24 mouse cellular contexts compared by ENCODE assay signal in genomic region chr5:66784624-66785361, GRCm38 (mm10). TPM values are rescaled to one million over a fixed set of nuclear protein-coding genes. Genes with fewer than 3 reads are reported as not detected.
DNase-seq lines count a peak whose midpoint lies in the region; ATAC-seq lines count a peak whose summit lies in the region.
"Had no signal": no experiment of that assay in that cellular context is flagged by ENCODE, and none has a peak within 500 bp of the region (broad histone marks: within the 10 kb centered on the region; RNA-seq: fewer than 3 reads in every experiment).

No protein-coding gene starts in this region.

- H3K27me3 ChIP-seq in lung, embryonic 16.5 days (ENCODE audit: control insufficient read depth, insufficient read depth, low read depth, low read length): no peaks in the 10 kb centered on the region
- H3K27me3 ChIP-seq in midbrain, embryonic 14.5 days (ENCODE audit: control insufficient read depth, insufficient read depth, low read length): no peaks in the 10 kb centered on the region
- H3K27me3 ChIP-seq: embryonic facial prominence, embryonic 15.5 days; heart, embryonic 13.5 days; hindbrain, embryonic 12.5 days had no signal

- ATAC-seq in lung, embryonic 16.5 days (ENCODE audit: low read depth): peak; percentile 79
- ATAC-seq in midbrain, embryonic 14.5 days (ENCODE audit: low FRiP score, low TSS enrichment): no peak
- ATAC-seq: forebrain, embryonic 14.5 days; hindbrain, embryonic 16.5 days had no signal

- no peaks in the 10 kb centered on the region for H3K9me3 ChIP-seq in lung, embryonic 16.5 days (ENCODE audit: control insufficient read depth, low read length)
- H3K9me3 ChIP-seq in midbrain, embryonic 14.5 days (ENCODE audit: control insufficient read depth, low read length): no peaks in the 10 kb centered on the region
- H3K9me3 ChIP-seq: embryonic facial prominence, embryonic 15.5 days; heart, embryonic 13.5 days; hindbrain, embryonic 12.5 days had no signal

- no peaks in the 10 kb centered on the region for H3K36me3 ChIP-seq in lung, embryonic 16.5 days (ENCODE audit: control insufficient read depth, insufficient read depth, low read length)
- H3K36me3 ChIP-seq in midbrain, embryonic 14.5 days (ENCODE audit: control insufficient read depth, insufficient read depth, low read length): no peaks in the 10 kb centered on the region
- H3K36me3 ChIP-seq: embryonic facial prominence, embryonic 15.5 days; forebrain, embryonic 10.5 days; heart, embryonic 13.5 days; hindbrain, embryonic 12.5 days had no signal

- 39% methylated on average over 9 of the region's 9 CpGs for WGBS in lung, embryonic 16.5 days
- WGBS in midbrain, embryonic 14.5 days: 78% methylated on average over 9 of the region's 9 CpGs

- H3K9ac ChIP-seq in lung, embryonic 16.5 days (ENCODE audit: low read length): no peak overlapping the region
- H3K9ac ChIP-seq in midbrain, embryonic 14.5 days (replicated peaks; ENCODE audit: low read length): no peak overlapping the region
- H3K9ac ChIP-seq: embryonic facial prominence, embryonic 15.5 days; heart, embryonic 13.5 days; hindbrain, embryonic 12.5 days had no signal

- H3K4me1 ChIP-seq in lung, embryonic 16.5 days (replicated peaks; ENCODE audit: control insufficient read depth, insufficient read depth, low read length): peaks cover 9% of the 10 kb centered on the region; the same call in 1 of the 2 replicates
- no peaks in the 10 kb centered on the region for H3K4me1 ChIP-seq in midbrain, embryonic 14.5 days (ENCODE audit: control insufficient read depth, insufficient read depth, low read length)
- H3K4me1 ChIP-seq: forebrain, embryonic 10.5 days; hindbrain, embryonic 12.5 days had no signal

- H3K4me2 ChIP-seq in lung, embryonic 16.5 days (ENCODE audit: low read depth, low read length): no peak overlapping the region
- no peak overlapping the region for H3K4me2 ChIP-seq in midbrain, embryonic 14.5 days (ENCODE audit: low read length)
- H3K4me2 ChIP-seq: embryonic facial prominence, embryonic 15.5 days; heart, embryonic 13.5 days; hindbrain, embryonic 12.5 days had no signal

- H3K27ac ChIP-seq in lung, embryonic 16.5 days (ENCODE audit: low read length): peak overlapping the region; percentile 65; the same call in 1 of the 2 replicates
- H3K27ac ChIP-seq in midbrain, embryonic 14.5 days (replicated peaks; ENCODE audit: low read depth, low read length): no peak overlapping the region
- H3K27ac ChIP-seq: embryonic facial prominence, embryonic 15.5 days; forebrain, embryonic 10.5 days; gastrocnemius, adult 2 months; heart, embryonic 13.5 days; hindbrain, embryonic 12.5 days had no signal

- intact Hi-C loops in left cerebral cortex, postnatal 25 days (cut with DNase I): no loop called here

- H3K4me3 ChIP-seq in lung, embryonic 16.5 days (ENCODE audit: low read length): no peak overlapping the region
- no peak overlapping the region for H3K4me3 ChIP-seq in midbrain, embryonic 14.5 days (replicated peaks; ENCODE audit: low read depth, low read length)
- H3K4me3 ChIP-seq: embryonic facial prominence, embryonic 15.5 days; erythroblast, embryonic 14.5 days; forebrain, embryonic 10.5 days; gastrocnemius, adult 2 months; heart, embryonic 13.5 days; hindbrain, embryonic 12.5 days had no signal

- no peak for DNase-seq in lung, adult 18-20 months
- peak; percentile 14 for DNase-seq in ZHBTc4 (ENCODE audit: low read depth, low spot score)
- DNase-seq in lung, postnatal 25 days (ENCODE audit: low spot score): peak; percentile 38
- DNase-seq in spleen, postnatal 4 days (ENCODE audit: low spot score in 2 of 2): no peak
- DNase-seq in left cerebral cortex, postnatal 25 days (ENCODE audit: low spot score in 2 of 2): no peak
- no peak for DNase-seq in midbrain, embryonic 14.5 days
- DNase-seq: adrenal gland, adult 2 months; adrenal gland, postnatal 25 days; cerebellum, adult 2 months; cerebellum, postnatal 10 days; embryo, embryonic 11 days; gastrocnemius, adult 2 months; gastrocnemius, postnatal 36 days; heart, adult 11 months; heart, postnatal 36 days had no signal

RNA-seq across cellular contexts. Expression of gene Limch1, which starts 39.2 kb away (rescaled TPM):
- polyA plus RNA-seq in lung, embryonic 16.5 days (2015; fragmentation: Nextera tagmentation; extraction: Ambion mirVana): 97.4 and 109 TPM in 2 replicates
- 100 to 1,000 TPM in 1 of 2 experiments, 10 to 100 TPM in 1; 99.5 to 124 TPM for total RNA-seq in left cerebral cortex, postnatal 25 days (2021)
- polyA plus RNA-seq in midbrain, embryonic 14.5 days (2014; fragmentation: Nextera tagmentation; extraction: Ambion mirVana): 53.6 and 56.5 TPM in 2 replicates
- total RNA-seq: MEL had no signal
- polyA plus RNA-seq: erythroblast, embryonic 14.5 days had no signal

Comparison
In these comparisons a context has a peak if more than half of its experiments do, and no peak if none do; other contexts are left out.
1. DNase-seq: peak in ZHBTc4 (single experiment) and lung, postnatal 25 days (single experiment); none in lung, adult 18-20 months (0 of 2), spleen, postnatal 4 days (0 of 2), left cerebral cortex, postnatal 25 days (0 of 2) and midbrain, embryonic 14.5 days (single experiment).